Mouse (Mus musculus): Measurements from ENCODE around the gene Gabbr2. TPM values are rescaled to one million over a fixed set of nuclear protein-coding genes. Genes with fewer than 3 reads are reported as not detected.
A peak's percentile ranks its signal among the peaks of the same experiment; 100 is the strongest.

Gene Gabbr2
- total and polyA plus RNA-seq, 3 experiments: not detected

- no peak for TF ChIP-seq PAX5 (IDR thresholded peaks at IDR 0.05; ENCODE audit: low read length)
- TF ChIP-seq GABPA (IDR thresholded peaks at IDR 0.05; ENCODE audit: insufficient replicate concordance, low read depth, low read length): no peak
- peak; percentile 21 for TF ChIP-seq RAD21 (IDR thresholded peaks at IDR 0.05; ENCODE audit: low read depth, low read length)
- no peak for TF ChIP-seq ZMIZ1 (IDR thresholded peaks at IDR 0.05; ENCODE audit: low read depth, low read length)
- no peak for TF ChIP-seq MEF2A (IDR thresholded peaks at IDR 0.05; ENCODE audit: borderline replicate concordance, low read depth, low read length)
- peak in 1 of 2 experiments; percentile 34; a peak in 2 of 4 replicates for TF ChIP-seq CTCF (conservative IDR thresholded peaks at IDR 0.05 in 1 of 2, IDR thresholded peaks at IDR 0.05 in 1 of 2; ENCODE audit: low read depth in 2 of 2, low read length in 2 of 2)
- TF ChIP-seq KAT2A (IDR thresholded peaks at IDR 0.05; ENCODE audit: insufficient replicate concordance, low read length): no peak
- in situ Hi-C loops (cut with MboI; ENCODE audit: low pct_ligation_motif_present, low pct_unique_long_range_greater_than_20kb, low sequenced_read_pairs): no loop called here
- Histone ChIP-seq H3K27me3 (replicated peaks) (no peaks in the 10 kb centered on the region), H3K36me3 (replicated peaks in 1 of 2; ENCODE audit: control insufficient read depth in 1 of 2, insufficient read depth in 1 of 2, low read length in 1 of 2) (no peaks in the 10 kb centered on the region), H3K27ac (ENCODE audit: insufficient read depth, low read depth) (no peak overlapping the region), H3K4me2 (ENCODE audit: insufficient read depth, low read depth, poor library complexity, severe bottlenecking) (no peak overlapping the region), H3K4me1 (ENCODE audit: control insufficient read depth in 1 of 2, insufficient read depth in 2 of 2) (peaks cover 9 to 52% of the 10 kb centered on the region in 2 experiments), H3K4me3 (replicated peaks in 1 of 3; ENCODE audit: low read depth in 2 of 3, low read length in 2 of 3, poor library complexity in 1 of 3) (no peak overlapping the region), H3K9ac (ENCODE audit: insufficient read depth, low read depth) (no peak overlapping the region), H3K79me2 (replicated peaks; ENCODE audit: control insufficient read depth, extremely low read depth, insufficient read depth, poor library complexity, severe bottlenecking) (no peaks in the 10 kb centered on the region), H3K9me3 (replicated peaks; ENCODE audit: low read length) (peaks cover 4% of the 10 kb centered on the region)
- DNase-seq (ENCODE audit: extremely low read depth): no peak
- dilution Hi-C loops (cut with MboI; ENCODE audit: extremely low pct_ligation_motif_present, extremely low pct_unique_long_range_greater_than_20kb, low sequenced_read_pairs): no loop called here
These were observed 218.4 kb downstream of the Gabbr2 start for GRCm38 (mm10) chr4:46773243-46773642.

- Histone ChIP-seq H3K27me3 (replicated peaks) (no peaks in the 10 kb centered on the region), H3K4me3 (replicated peaks in 1 of 3; ENCODE audit: low read depth in 2 of 3, low read length in 2 of 3, poor library complexity in 1 of 3) (no peak overlapping the region), H3K9me3 (replicated peaks; ENCODE audit: low read length) (peaks cover 4% of the 10 kb centered on the region), H3K4me2 (ENCODE audit: insufficient read depth, low read depth, poor library complexity, severe bottlenecking) (no peak overlapping the region), H3K36me3 (replicated peaks in 1 of 2; ENCODE audit: control insufficient read depth in 1 of 2, insufficient read depth in 1 of 2, low read length in 1 of 2) (no peaks in the 10 kb centered on the region), H3K4me1 (ENCODE audit: control insufficient read depth in 1 of 2, insufficient read depth in 2 of 2) (peaks cover 9 to 52% of the 10 kb centered on the region in 2 experiments), H3K9ac (ENCODE audit: insufficient read depth, low read depth) (no peak overlapping the region), H3K79me2 (replicated peaks; ENCODE audit: control insufficient read depth, extremely low read depth, insufficient read depth, poor library complexity, severe bottlenecking) (no peaks in the 10 kb centered on the region), H3K27ac (ENCODE audit: insufficient read depth, low read depth) (no peak overlapping the region)
- dilution Hi-C loops (cut with MboI; ENCODE audit: extremely low pct_ligation_motif_present, extremely low pct_unique_long_range_greater_than_20kb, low sequenced_read_pairs): no loop called here
- no peak for DNase-seq (ENCODE audit: extremely low read depth)
- TF ChIP-seq PAX5 (IDR thresholded peaks at IDR 0.05; ENCODE audit: low read length): no peak
- in situ Hi-C loops (cut with MboI; ENCODE audit: low pct_ligation_motif_present, low pct_unique_long_range_greater_than_20kb, low sequenced_read_pairs): no loop called here
These were observed 219.1 kb downstream of the Gabbr2 start for GRCm38 (mm10) chr4:46772591-46772990.

GRCm38 (mm10) chr4:46771116-46771515 is 220.6 kb downstream of the Gabbr2 start:
- dilution Hi-C loops (cut with MboI; ENCODE audit: extremely low pct_ligation_motif_present, extremely low pct_unique_long_range_greater_than_20kb, low sequenced_read_pairs): no loop called here

More at GRCm38 (mm10) chr4:46771116-46771515, 220.6 kb downstream of the Gabbr2 start:
- peaks cover 4% of the 10 kb centered on the region for H3K9me3 ChIP-seq (replicated peaks; ENCODE audit: low read length)
- peaks cover 6 to 42% of the 10 kb centered on the region in 2 experiments for H3K4me1 ChIP-seq (ENCODE audit: control insufficient read depth in 1 of 2, insufficient read depth in 2 of 2)
- no peak overlapping the region for H3K9ac ChIP-seq (ENCODE audit: insufficient read depth, low read depth)
- in situ Hi-C loops (cut with MboI; ENCODE audit: low pct_ligation_motif_present, low pct_unique_long_range_greater_than_20kb, low sequenced_read_pairs): no loop called here
- DNase-seq (ENCODE audit: extremely low read depth): no peak
- H3K4me3 ChIP-seq (replicated peaks in 1 of 3; ENCODE audit: low read depth in 2 of 3, low read length in 2 of 3, poor library complexity in 1 of 3): no peak overlapping the region
- TF ChIP-seq ETS1 (conservative IDR thresholded peaks at IDR 0.05; ENCODE audit: low read depth, low read length) (no peak), JUN (IDR thresholded peaks at IDR 0.05; ENCODE audit: insufficient read depth, low read depth, low read length) (no peak), PAX5 (IDR thresholded peaks at IDR 0.05; ENCODE audit: low read length) (no peak), MAX (IDR thresholded peaks at IDR 0.05; ENCODE audit: low read length) (no peak), E2F4 (IDR thresholded peaks at IDR 0.05; ENCODE audit: insufficient replicate concordance, low read depth, low read length) (no peak)
- no peak overlapping the region for H3K4me2 ChIP-seq (ENCODE audit: insufficient read depth, low read depth, poor library complexity, severe bottlenecking)
- no peaks in the 10 kb centered on the region for H3K36me3 ChIP-seq (replicated peaks in 1 of 2; ENCODE audit: control insufficient read depth in 1 of 2, insufficient read depth in 1 of 2, low read length in 1 of 2)
- H3K79me2 ChIP-seq (replicated peaks; ENCODE audit: control insufficient read depth, extremely low read depth, insufficient read depth, poor library complexity, severe bottlenecking): no peaks in the 10 kb centered on the region
- no peaks in the 10 kb centered on the region for H3K27me3 ChIP-seq (replicated peaks)
- H3K27ac ChIP-seq (ENCODE audit: insufficient read depth, low read depth): no peak overlapping the region
